Mouse (Mus musculus): ENCODE data around the gene Osbpl3. TPM values are rescaled to one million over a fixed set of nuclear protein-coding genes. Genes with fewer than 3 reads are reported as not detected.

Osbpl3 gene
- polyA plus RNA-seq, 1 experiment from 2014 or later, result 12.5 TPM

DNA sequence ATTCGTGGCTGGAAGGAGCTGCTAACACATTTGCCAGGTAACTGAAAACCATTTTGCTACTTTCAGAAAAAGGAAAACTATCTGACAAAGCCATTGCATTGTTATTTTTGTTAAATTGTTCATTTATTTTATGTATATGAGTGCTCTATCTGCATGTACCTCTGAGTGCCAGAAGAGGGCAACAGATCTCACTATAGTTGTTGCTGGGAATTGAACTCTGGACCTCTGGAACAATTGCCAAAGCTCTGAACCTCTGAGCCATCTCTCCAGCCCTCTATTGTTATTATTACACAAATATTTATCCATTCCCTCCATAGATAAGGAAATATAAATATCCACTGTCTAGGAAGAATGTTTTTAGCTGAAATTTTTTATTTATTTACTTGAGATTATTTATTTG lies 107.4 kb downstream of the Osbpl3 start:
- Histone ChIP-seq H3K4me1 (replicated peaks; ENCODE audit: control insufficient read depth, insufficient read depth, low read length) (no peaks in the 10 kb centered on the region), H3K4me2 (replicated peaks; ENCODE audit: low read depth) (no peak overlapping the region), H3K36me3 (ENCODE audit: control insufficient read depth, insufficient read depth) (peaks cover 33% of the 10 kb centered on the region), H3K9ac (ENCODE audit: low read depth, low read length) (no peak overlapping the region), H3K27me3 (replicated peaks; ENCODE audit: control insufficient read depth, insufficient read depth, low read length) (no peaks in the 10 kb centered on the region), H3K4me3 (ENCODE audit: low read depth, low read length) (no peak overlapping the region), H3K27ac (ENCODE audit: low read depth, low read length) (no peak overlapping the region), H3K9me3 (ENCODE audit: control insufficient read depth) (no peaks in the 10 kb centered on the region)
- WGBS, result 88% methylated on average over 1 of the region's 1 CpGs
- peak; percentile 65 for TF ChIP-seq CTCF (IDR thresholded peaks at IDR 0.05; ENCODE audit: low read depth)
- no peak for ATAC-seq

- H3K27me3 ChIP-seq (replicated peaks; ENCODE audit: control insufficient read depth, insufficient read depth, low read length), result no peaks in the 10 kb centered on the region
- no peak for ATAC-seq
- peaks cover 21% of the 10 kb centered on the region for H3K36me3 ChIP-seq (ENCODE audit: control insufficient read depth, insufficient read depth)
- no peaks in the 10 kb centered on the region for H3K4me1 ChIP-seq (replicated peaks; ENCODE audit: control insufficient read depth, insufficient read depth, low read length)
- no peaks in the 10 kb centered on the region for H3K9me3 ChIP-seq (ENCODE audit: control insufficient read depth)
- H3K4me2 ChIP-seq (replicated peaks; ENCODE audit: low read depth), result no peak overlapping the region
- H3K4me3 ChIP-seq (ENCODE audit: low read depth, low read length), result no peak overlapping the region
- H3K27ac ChIP-seq (ENCODE audit: low read depth, low read length), result no peak overlapping the region
- WGBS, result 97% methylated on average over 7 of the region's 7 CpGs
- no peak overlapping the region for H3K9ac ChIP-seq (ENCODE audit: low read depth, low read length)
- no peak for TF ChIP-seq CTCF (IDR thresholded peaks at IDR 0.05; ENCODE audit: low read depth)
Measured at GRCm38 (mm10) chr6:50346204-50346603, 109.8 kb downstream of the Osbpl3 start.

DNA sequence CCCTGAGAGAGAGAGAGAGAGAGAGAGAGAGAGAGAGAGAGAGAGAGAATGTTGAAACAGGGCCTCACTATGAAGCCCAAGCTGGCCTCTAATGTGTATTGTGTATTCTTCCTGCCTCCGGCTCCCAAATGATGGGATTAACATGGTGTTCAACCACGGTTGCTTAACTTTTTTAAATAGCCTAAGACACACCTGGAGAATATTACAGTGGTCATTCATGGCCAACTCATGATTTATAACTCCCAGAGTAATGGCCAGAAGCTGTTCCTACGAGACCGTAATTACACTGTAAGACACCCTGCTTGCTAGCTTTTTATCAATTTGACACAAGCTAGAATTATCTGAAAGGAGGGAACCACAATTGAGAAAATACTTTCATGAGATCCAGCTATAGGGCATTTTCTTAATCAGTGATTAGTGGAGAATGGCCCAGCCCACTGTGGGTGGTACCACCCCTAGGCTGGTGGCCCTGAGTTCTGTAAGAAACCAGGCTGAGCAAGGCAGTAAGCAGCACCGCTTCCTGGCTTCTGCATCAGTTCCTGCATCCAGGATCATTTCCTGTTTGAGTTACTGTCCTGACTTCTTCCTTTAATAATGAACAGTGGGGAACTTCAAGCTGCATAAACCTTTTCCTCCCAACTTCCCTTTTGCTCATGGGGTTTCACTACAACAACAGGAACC lies 115.6 kb downstream of the Osbpl3 start:
- no peaks in the 10 kb centered on the region for H3K4me1 ChIP-seq (replicated peaks; ENCODE audit: control insufficient read depth, insufficient read depth, low read length)
- H3K27me3 ChIP-seq (replicated peaks; ENCODE audit: control insufficient read depth, insufficient read depth, low read length), result no peaks in the 10 kb centered on the region
- H3K36me3 ChIP-seq (ENCODE audit: control insufficient read depth, insufficient read depth), result peaks cover 8% of the 10 kb centered on the region; the same call in 1 of the 2 replicates
- no peak overlapping the region for H3K27ac ChIP-seq (ENCODE audit: low read depth, low read length)
- H3K9ac ChIP-seq (ENCODE audit: low read depth, low read length), result no peak overlapping the region
- no peak for TF ChIP-seq CTCF (IDR thresholded peaks at IDR 0.05; ENCODE audit: low read depth)
- no peak for ATAC-seq
- WGBS, result 73% methylated on average over 5 of the region's 5 CpGs
- no peak overlapping the region for H3K4me2 ChIP-seq (replicated peaks; ENCODE audit: low read depth)
- H3K4me3 ChIP-seq (ENCODE audit: low read depth, low read length), result no peak overlapping the region
- no peaks in the 10 kb centered on the region for H3K9me3 ChIP-seq (ENCODE audit: control insufficient read depth)

- Histone ChIP-seq H3K4me2 (replicated peaks; ENCODE audit: low read depth) (no peak overlapping the region), H3K27me3 (replicated peaks; ENCODE audit: control insufficient read depth, insufficient read depth, low read length) (no peaks in the 10 kb centered on the region), H3K9ac (ENCODE audit: low read depth, low read length) (no peak overlapping the region), H3K9me3 (ENCODE audit: control insufficient read depth) (no peaks in the 10 kb centered on the region), H3K27ac (ENCODE audit: low read depth, low read length) (no peak overlapping the region), H3K4me1 (replicated peaks; ENCODE audit: control insufficient read depth, insufficient read depth, low read length) (no peaks in the 10 kb centered on the region), H3K36me3 (ENCODE audit: control insufficient read depth, insufficient read depth) (peaks cover 16% of the 10 kb centered on the region; the same call in 1 of the 2 replicates), H3K4me3 (ENCODE audit: low read depth, low read length) (no peak overlapping the region)
- no peak for TF ChIP-seq CTCF (IDR thresholded peaks at IDR 0.05; ENCODE audit: low read depth)
- no peak for ATAC-seq
- 58% methylated on average over 6 of the region's 6 CpGs for WGBS
Measured at GRCm38 (mm10) chr6:50337431-50337830, 118.6 kb downstream of the Osbpl3 start.

- H3K9me3 ChIP-seq (ENCODE audit: control insufficient read depth), result no peaks in the 10 kb centered on the region
- H3K4me3 ChIP-seq (ENCODE audit: low read depth, low read length), result no peak overlapping the region
- WGBS, result 92% methylated on average over 2 of the region's 2 CpGs
- H3K27ac ChIP-seq (ENCODE audit: low read depth, low read length), result no peak overlapping the region
- H3K4me1 ChIP-seq (replicated peaks; ENCODE audit: control insufficient read depth, insufficient read depth, low read length), result no peaks in the 10 kb centered on the region
- TF ChIP-seq CTCF (IDR thresholded peaks at IDR 0.05; ENCODE audit: low read depth), result no peak
- H3K9ac ChIP-seq (ENCODE audit: low read depth, low read length), result no peak overlapping the region
- no peaks in the 10 kb centered on the region for H3K27me3 ChIP-seq (replicated peaks; ENCODE audit: control insufficient read depth, insufficient read depth, low read length)
- peaks cover 16% of the 10 kb centered on the region; the same call in 1 of the 2 replicates for H3K36me3 ChIP-seq (ENCODE audit: control insufficient read depth, insufficient read depth)
- no peak for ATAC-seq
- H3K4me2 ChIP-seq (replicated peaks; ENCODE audit: low read depth), result no peak overlapping the region
Measured at GRCm38 (mm10) chr6:50336376-50336775, 119.6 kb downstream of the Osbpl3 start.

DNA sequence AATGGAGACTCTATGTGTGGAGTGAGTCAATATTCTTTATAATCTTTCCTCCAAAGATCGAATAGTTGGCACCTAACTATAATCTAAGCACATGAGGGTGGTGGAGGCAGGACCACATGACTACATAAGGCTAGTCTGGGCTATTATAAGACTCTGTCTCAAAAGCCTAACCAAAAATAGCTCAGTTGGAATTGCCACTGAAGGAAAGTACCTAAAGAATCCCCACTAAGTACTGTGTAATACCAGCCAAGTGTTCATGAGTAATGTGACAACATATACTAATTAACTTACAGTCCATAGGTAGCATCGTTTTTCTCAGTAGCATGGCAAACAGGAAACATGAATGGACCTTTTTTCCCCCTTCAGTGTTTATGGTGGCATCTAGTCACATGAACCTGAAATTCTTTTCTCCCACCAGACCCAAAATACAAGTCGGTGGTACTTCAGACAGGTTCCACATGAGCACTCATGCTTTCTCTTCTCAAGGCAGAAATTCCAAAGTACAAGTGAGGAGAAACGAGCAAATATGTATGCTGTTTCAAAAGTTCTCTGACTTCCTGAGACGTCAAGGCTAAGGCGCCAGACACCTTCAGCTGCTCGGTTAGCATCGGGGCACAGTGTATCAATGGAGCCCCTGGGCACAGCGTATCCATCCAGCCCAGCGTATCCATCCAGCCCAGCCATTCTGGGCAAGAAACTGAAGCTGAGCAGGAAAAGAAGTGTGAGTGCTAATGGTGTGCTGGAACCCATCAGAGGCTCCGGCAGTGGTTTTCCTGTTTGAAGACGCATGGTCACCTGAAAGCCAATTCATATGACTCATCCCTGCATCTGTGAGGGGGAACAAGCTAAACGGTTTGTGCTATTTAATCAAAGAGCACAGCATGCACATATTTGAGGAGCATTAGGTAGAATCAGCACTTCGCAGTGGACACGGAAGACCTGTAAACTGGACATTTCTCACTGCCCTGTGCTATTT lies 120.9 kb downstream of the Osbpl3 start:
- Histone ChIP-seq H3K27ac (ENCODE audit: low read depth, low read length) (no peak overlapping the region), H3K4me3 (ENCODE audit: low read depth, low read length) (no peak overlapping the region), H3K27me3 (replicated peaks; ENCODE audit: control insufficient read depth, insufficient read depth, low read length) (no peaks in the 10 kb centered on the region), H3K9me3 (ENCODE audit: control insufficient read depth) (no peaks in the 10 kb centered on the region), H3K4me1 (replicated peaks; ENCODE audit: control insufficient read depth, insufficient read depth, low read length) (no peaks in the 10 kb centered on the region), H3K4me2 (replicated peaks; ENCODE audit: low read depth) (no peak overlapping the region), H3K9ac (ENCODE audit: low read depth, low read length) (no peak overlapping the region), H3K36me3 (ENCODE audit: control insufficient read depth, insufficient read depth) (peaks cover 16% of the 10 kb centered on the region; the same call in 1 of the 2 replicates)
- no peak for ATAC-seq
- no peak for TF ChIP-seq CTCF (IDR thresholded peaks at IDR 0.05; ENCODE audit: low read depth)
- WGBS, result 81% methylated on average over 15 of the region's 15 CpGs
